Comparison of ENCODE assay signal across 17 mouse cellular contexts in the genomic region with DNA sequence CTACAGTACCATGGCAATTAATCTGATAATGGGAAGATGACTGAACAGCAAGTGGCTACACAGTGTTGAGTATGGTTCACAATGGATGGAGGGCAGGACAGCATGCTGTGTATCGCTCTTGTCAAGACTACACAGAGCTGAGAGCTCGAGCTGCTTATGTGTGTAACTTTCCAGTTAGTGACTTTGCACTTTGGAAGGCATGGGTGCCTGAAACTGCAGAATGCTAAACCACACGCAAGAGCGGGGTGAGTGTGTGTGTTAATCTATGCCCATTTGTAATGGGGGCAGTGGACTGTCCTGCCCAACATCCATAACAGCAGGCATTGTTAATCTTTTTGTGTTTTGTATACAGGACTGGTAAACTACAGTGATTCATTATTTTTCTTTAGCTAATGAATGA. TPM values are rescaled to one million over a fixed set of nuclear protein-coding genes. Genes with fewer than 3 reads are reported as not detected.
DNase-seq lines count a peak whose midpoint lies in the region; ATAC-seq and TF ChIP-seq lines count a peak whose summit lies in the region.
"Had no signal": no experiment of that assay in that cellular context is flagged by ENCODE, and none has a peak within 500 bp of the region (broad histone marks: within the 10 kb centered on the region; RNA-seq: fewer than 3 reads in every experiment).

No protein-coding gene starts in this region.

- H3K27me3 ChIP-seq in hindbrain, postnatal 0 days (ENCODE audit: insufficient read depth, low read length) = no peaks in the 10 kb centered on the region
- H3K27me3 ChIP-seq in hindbrain, embryonic 13.5 days = no peaks in the 10 kb centered on the region
- no peaks in the 10 kb centered on the region for H3K27me3 ChIP-seq in kidney, embryonic 16.5 days (ENCODE audit: insufficient read depth, low read length)
- H3K27me3 ChIP-seq in forebrain, embryonic 12.5 days = no peaks in the 10 kb centered on the region
- H3K27me3 ChIP-seq: embryonic facial prominence, embryonic 12.5 days; hindbrain, embryonic 15.5 days had no signal

- no peaks in the 10 kb centered on the region for H3K9me3 ChIP-seq in hindbrain, postnatal 0 days (ENCODE audit: low read length)
- H3K9me3 ChIP-seq in hindbrain, embryonic 13.5 days = no peaks in the 10 kb centered on the region
- no peaks in the 10 kb centered on the region for H3K9me3 ChIP-seq in kidney, embryonic 16.5 days (ENCODE audit: low read length)
- H3K9me3 ChIP-seq in forebrain, embryonic 12.5 days = no peaks in the 10 kb centered on the region
- H3K9me3 ChIP-seq: embryonic facial prominence, embryonic 12.5 days; hindbrain, embryonic 10.5 days; hindbrain, embryonic 15.5 days had no signal

- H3K27ac ChIP-seq in hindbrain, postnatal 0 days = no peak overlapping the region
- H3K27ac ChIP-seq in hindbrain, embryonic 13.5 days = no peak overlapping the region
- H3K27ac ChIP-seq in kidney, embryonic 16.5 days (ENCODE audit: low read length) = no peak overlapping the region
- H3K27ac ChIP-seq in forebrain, embryonic 12.5 days = no peak overlapping the region
- H3K27ac ChIP-seq: embryonic facial prominence, embryonic 12.5 days; hindbrain, embryonic 10.5 days; hindbrain, embryonic 15.5 days had no signal

- 67% methylated on average over 4 of the region's 4 CpGs for WGBS in hindbrain, postnatal 0 days
- WGBS in hindbrain, embryonic 13.5 days = 75% methylated on average over 4 of the region's 4 CpGs
- WGBS in kidney, embryonic 16.5 days = 81% methylated on average over 4 of the region's 4 CpGs
- WGBS in forebrain, embryonic 12.5 days = 77% methylated on average over 4 of the region's 4 CpGs

- H3K4me2 ChIP-seq in hindbrain, postnatal 0 days (ENCODE audit: low read depth, low read length) = no peak overlapping the region
- H3K4me2 ChIP-seq in hindbrain, embryonic 13.5 days = no peak overlapping the region
- no peak overlapping the region for H3K4me2 ChIP-seq in kidney, embryonic 16.5 days (replicated peaks; ENCODE audit: low read depth, low read length)
- no peak overlapping the region for H3K4me2 ChIP-seq in forebrain, embryonic 12.5 days
- H3K4me2 ChIP-seq: embryonic facial prominence, embryonic 12.5 days; heart, embryonic 11.5 days; hindbrain, embryonic 15.5 days had no signal

- no peaks in the 10 kb centered on the region for H3K4me1 ChIP-seq in hindbrain, postnatal 0 days (ENCODE audit: insufficient read depth, low read length)
- H3K4me1 ChIP-seq in hindbrain, embryonic 13.5 days (replicated peaks) = no peaks in the 10 kb centered on the region
- no peaks in the 10 kb centered on the region for H3K4me1 ChIP-seq in kidney, embryonic 16.5 days (ENCODE audit: insufficient read depth, low read length)
- H3K4me1 ChIP-seq in forebrain, embryonic 12.5 days = no peaks in the 10 kb centered on the region
- H3K4me1 ChIP-seq: hindbrain, embryonic 10.5 days had no signal

- no peak for TF ChIP-seq CTCF in hindbrain, postnatal 0 days (IDR thresholded peaks at IDR 0.05; ENCODE audit: low read depth)

- no peak overlapping the region for H3K9ac ChIP-seq in hindbrain, postnatal 0 days (replicated peaks; ENCODE audit: low read length)
- H3K9ac ChIP-seq in hindbrain, embryonic 13.5 days = no peak overlapping the region
- no peak overlapping the region for H3K9ac ChIP-seq in kidney, embryonic 16.5 days (replicated peaks; ENCODE audit: low read length)
- no peak overlapping the region for H3K9ac ChIP-seq in forebrain, embryonic 12.5 days
- H3K9ac ChIP-seq: embryonic facial prominence, embryonic 12.5 days; hindbrain, embryonic 15.5 days had no signal

- intact Hi-C loops in left cerebral cortex, postnatal 10 days (cut with DNase I) = loop anchor here (10.0 kb wide), 2 partner anchors 122 to 212 kb away; no protein-coding TSS in a partner anchor

- no peaks in the 10 kb centered on the region for H3K36me3 ChIP-seq in hindbrain, postnatal 0 days (ENCODE audit: insufficient read depth, low read length)
- H3K36me3 ChIP-seq in hindbrain, embryonic 13.5 days = no peaks in the 10 kb centered on the region
- no peaks in the 10 kb centered on the region for H3K36me3 ChIP-seq in kidney, embryonic 16.5 days (ENCODE audit: insufficient read depth, low read length)
- H3K36me3 ChIP-seq in forebrain, embryonic 12.5 days (replicated peaks) = no peaks in the 10 kb centered on the region
- H3K36me3 ChIP-seq: embryonic facial prominence, embryonic 12.5 days; hindbrain, embryonic 10.5 days; hindbrain, embryonic 15.5 days had no signal

- H3K4me3 ChIP-seq in hindbrain, postnatal 0 days (ENCODE audit: low read length) = no peak overlapping the region
- no peak overlapping the region for H3K4me3 ChIP-seq in hindbrain, embryonic 13.5 days
- H3K4me3 ChIP-seq in kidney, embryonic 16.5 days (ENCODE audit: low read length) = no peak overlapping the region
- H3K4me3 ChIP-seq in forebrain, embryonic 12.5 days (replicated peaks) = no peak overlapping the region
- H3K4me3 ChIP-seq: embryonic facial prominence, embryonic 12.5 days; hindbrain, embryonic 10.5 days; hindbrain, embryonic 15.5 days had no signal

- ATAC-seq in hindbrain, postnatal 0 days = peak; percentile 27; the same call in 1 of the 2 replicates
- ATAC-seq in hindbrain, embryonic 13.5 days (ENCODE audit: low FRiP score) = no peak
- peak; percentile 92 for ATAC-seq in kidney, embryonic 16.5 days (ENCODE audit: low FRiP score, low TSS enrichment)
- ATAC-seq in forebrain, embryonic 12.5 days (ENCODE audit: low FRiP score) = no peak
- ATAC-seq: forebrain, embryonic 16.5 days had no signal

- no peak for DNase-seq in hindbrain, postnatal 0 days (ENCODE audit: low spot score)
- DNase-seq in kidney, adult 8-10 months = peak; percentile 52 to 66
- peak; percentile 28 to 58 for DNase-seq in kidney, postnatal 25 days
- no peak for DNase-seq in left cerebral cortex, postnatal 10 days (ENCODE audit: extremely low spot score in 1 of 2, low spot score in 2 of 2)
- DNase-seq: adrenal gland, postnatal 10 days; cerebellum, adult 11 months; cerebellum, adult 8-10 months; cerebellum, postnatal 25 days; gastrocnemius, postnatal 25 days had no signal

RNA-seq across cellular contexts. Expression of a gene that starts 40.8 kb away (rescaled TPM):
- total RNA-seq in hindbrain, postnatal 0 days (2014; rRNA removed) = 41.2 and 66.7 TPM in 2 replicates
- 7.3 and 8.2 TPM in 2 replicates for polyA plus RNA-seq in hindbrain, postnatal 0 days (2015; fragmentation: Nextera tagmentation; extraction: Ambion mirVana)
- polyA plus RNA-seq in hindbrain, embryonic 13.5 days (2015; fragmentation: Nextera tagmentation; extraction: Ambion mirVana) = 10.7 and 11.7 TPM in 2 replicates
- polyA plus RNA-seq in kidney, embryonic 16.5 days (2015; fragmentation: Nextera tagmentation; extraction: Ambion mirVana) = 9.6 and 10.7 TPM in 2 replicates
- 100 to 1,000 TPM; 277 to 288 TPM for total RNA-seq in left cerebral cortex, postnatal 10 days (2021)
- polyA plus RNA-seq in forebrain, embryonic 12.5 days (2016; fragmentation: Nextera tagmentation; extraction: Ambion mirVana) = 7.3 and 7.9 TPM in 2 replicates

Comparison
In these comparisons a context has a peak if more than half of its experiments do, and no peak if none do; other contexts are left out.
1. ATAC-seq: peak in hindbrain, postnatal 0 days (single experiment) and kidney, embryonic 16.5 days (single experiment); none in hindbrain, embryonic 13.5 days (single experiment) and forebrain, embryonic 12.5 days (single experiment).
2. DNase-seq: peak in kidney, adult 8-10 months (2 of 2) and kidney, postnatal 25 days (2 of 2); none in hindbrain, postnatal 0 days (single experiment) and left cerebral cortex, postnatal 10 days (0 of 2).